Mouse (Mus musculus) kidney, adult 2 months (tissue): ENCODE data around the gene Mapk7.

Experiments
- CTCF ChIP-seq: fragments of 200-500 bp; conservative IDR thresholded peaks from 2 replicates; pipeline ENCODE4 v1.5.1; 2011; ENCODE audit warnings: low read depth, mild to moderate bottlenecking, control low read depth, low read length, moderate library complexity, mixed read lengths; ENCODE audit not compliant: insufficient read depth, insufficient read length
- POLR2A ChIP-seq: fragments of 200-500 bp; IDR thresholded peaks from one replicate; pipeline ENCODE4 v1.6.1; 2011; ENCODE audit warnings: low read depth, low read length, control low read depth

- TF ChIP-seq CTCF (no peak), POLR2A (no peak)
Observed at GRCm38 (mm10) chr11:61487401-61487800, 6.8 kb downstream of the Mapk7 start.
